Mouse (Mus musculus) hematopoietic stem cell, adult 5-6 weeks (primary cell): ENCODE data around the gene Ly6g6f. TPM values are rescaled to one million over a fixed set of nuclear protein-coding genes. Genes with fewer than 3 reads are reported as not detected.
"Not testable (repeated sequence)": the region's sequence is repeated elsewhere in the genome, so short reads cannot be mapped to it uniquely, and the experiment has no call there.

Experiments used
- ATAC-seq, 2 experiments: fragments of 125-278 bp in 1 of 2; replicated peaks in 1 of 2; 2 replicates each; pipeline ENCODE4 v1.8.0; 2016 to 2017; ENCODE audit warnings: inconsistent platforms in 2 of 2, mild to moderate bottlenecking in 2 of 2, moderate number of reproducible peaks in 2 of 2, low read depth in 1 of 2, moderate TSS enrichment in 1 of 2; ENCODE audit not compliant: low FRiP score in 2 of 2, poor library complexity in 2 of 2, severe bottlenecking in 2 of 2, insufficient read depth in 1 of 2, low TSS enrichment in 1 of 2
- total RNA-seq: library from RNA; stranded (forward); fragments of 172-1452, 232-1000 nt; gene quantifications from 2 replicates; pipeline ENCODE4 v1.2.3, GENCODE M21; 2017

Ly6g6f gene
- total RNA-seq, 1 experiment from 2014 or later, result not detected

DNA sequence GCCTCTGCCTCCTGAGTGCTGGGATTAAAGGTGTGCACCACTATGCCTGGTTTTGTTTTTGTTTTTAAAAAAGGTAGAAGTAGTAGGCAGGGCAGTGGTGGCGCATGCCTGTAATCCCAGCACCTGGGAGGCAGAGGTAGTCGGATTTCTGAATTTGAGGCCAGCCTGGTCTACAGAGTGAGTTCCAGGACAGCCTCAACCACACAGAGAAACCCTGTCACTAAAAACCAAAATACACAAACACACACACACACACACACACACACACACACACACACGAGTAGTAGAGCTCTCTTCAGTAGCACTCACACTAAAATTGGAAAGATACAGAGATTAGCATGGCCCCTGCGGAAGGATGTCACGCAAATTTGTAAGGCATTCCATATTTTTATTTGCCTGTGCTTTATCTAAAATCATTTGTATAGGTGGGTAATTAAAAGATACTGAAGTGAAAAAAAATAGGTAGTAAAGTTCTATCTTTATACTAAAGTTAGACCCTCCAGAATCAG lies 36.4 kb downstream of the Ly6g6f start:
- no peak for ATAC-seq

DNA sequence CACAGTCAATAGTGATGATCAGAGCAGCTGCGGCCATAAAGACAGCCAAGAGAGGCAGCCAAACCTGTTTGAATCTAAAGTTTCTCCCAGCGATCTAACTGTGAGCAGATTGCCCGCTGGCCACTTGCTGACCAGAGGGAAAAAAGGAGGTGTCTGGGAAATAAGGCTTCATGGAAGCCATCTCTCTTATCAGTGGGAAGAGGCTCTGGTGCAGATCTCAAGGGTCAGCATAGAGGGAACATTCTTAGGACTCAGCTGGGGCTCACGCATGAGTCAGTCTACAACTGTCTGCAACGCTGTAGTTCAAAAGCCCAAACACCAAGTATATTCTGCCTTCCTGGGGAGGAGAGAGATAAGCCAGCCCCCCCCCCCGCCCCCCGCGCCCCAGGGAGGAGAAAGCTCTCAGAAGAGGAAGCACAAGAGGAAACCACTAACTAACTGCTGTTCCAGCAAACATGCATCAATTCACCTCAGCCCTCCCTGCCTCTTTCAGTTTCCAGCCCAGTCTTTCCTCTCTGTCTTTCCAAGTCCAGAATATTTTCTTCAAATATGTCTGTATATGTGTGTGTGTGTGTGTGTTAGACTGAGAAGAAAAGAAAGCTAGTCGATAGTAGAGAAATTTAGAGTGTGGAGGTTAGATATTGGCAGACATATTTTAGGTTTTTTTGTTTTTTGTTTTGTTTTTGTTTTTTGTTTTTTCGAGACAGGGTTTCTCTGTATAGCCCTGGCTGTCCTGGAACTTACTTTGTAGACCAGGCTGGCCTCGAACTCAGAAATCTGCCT lies 37.1 kb downstream of the Ly6g6f start:
- 0 out of 4 replicates have a peak, but pooled peaks have one; percentile 6 to 24 for ATAC-seq

DNA sequence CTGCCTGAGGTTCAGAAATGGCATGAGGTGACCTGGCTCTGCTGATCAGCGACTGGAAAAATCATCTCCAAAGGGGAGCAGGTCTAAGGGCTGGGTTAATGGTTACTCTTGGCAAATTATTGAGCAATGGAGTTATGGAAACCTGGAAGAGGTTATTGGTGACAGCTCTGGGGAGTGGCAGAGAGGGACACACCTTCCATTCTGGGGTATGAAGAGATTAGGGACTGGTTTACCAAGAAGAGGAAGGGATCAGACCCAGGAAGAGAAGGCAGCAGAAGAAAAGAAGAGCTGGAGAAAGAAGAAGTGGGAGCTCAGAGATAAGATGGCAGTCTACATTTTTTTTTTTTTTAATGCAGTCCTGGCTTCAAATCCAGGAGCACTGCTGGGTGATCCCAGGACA lies 37.7 kb downstream of the Ly6g6f start:
- no peak for ATAC-seq

DNA sequence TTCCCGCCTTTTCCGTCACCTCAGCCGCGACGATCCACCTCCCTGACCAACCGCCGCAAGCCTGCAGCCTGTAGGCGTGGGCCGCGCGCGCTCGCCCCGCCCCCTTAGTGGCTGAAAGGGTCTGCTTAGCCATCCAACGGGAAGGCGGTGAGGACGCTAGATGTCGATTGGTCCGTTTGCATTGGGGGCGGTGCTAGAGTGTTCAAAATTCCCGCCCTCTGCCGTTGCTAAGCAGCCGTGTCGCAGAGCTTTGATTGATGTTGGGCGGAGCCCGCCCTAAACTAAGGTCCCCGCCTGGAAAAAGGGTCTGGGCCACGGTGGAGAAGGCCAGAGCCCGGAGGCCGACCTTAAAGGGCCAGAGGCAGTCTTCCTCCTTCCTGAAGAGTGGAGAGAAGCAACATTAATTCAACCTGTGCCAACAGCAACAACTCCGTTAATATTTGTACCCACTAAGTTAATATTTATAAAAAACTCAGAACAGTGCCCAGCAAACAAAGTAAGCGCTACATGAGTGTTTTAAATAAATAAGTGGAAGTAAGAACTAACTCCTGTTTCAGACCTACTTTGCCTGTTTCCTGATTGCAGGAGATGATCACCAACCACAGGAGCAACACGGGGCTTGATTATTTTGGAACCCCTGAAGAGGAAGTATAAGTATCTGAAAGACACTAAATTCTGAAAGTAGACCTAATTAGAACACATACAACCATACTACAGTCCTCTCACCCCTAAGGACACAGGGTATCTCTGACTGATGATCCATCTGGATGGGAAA lies 38.5 kb downstream of the Ly6g6f start, which contains the start of gene Msh5:
TSS of gene Msh5 (minus strand) at position 65 of the 775 bp plus-strand sequence.
- peak; percentile 80 to 81 for ATAC-seq

DNA sequence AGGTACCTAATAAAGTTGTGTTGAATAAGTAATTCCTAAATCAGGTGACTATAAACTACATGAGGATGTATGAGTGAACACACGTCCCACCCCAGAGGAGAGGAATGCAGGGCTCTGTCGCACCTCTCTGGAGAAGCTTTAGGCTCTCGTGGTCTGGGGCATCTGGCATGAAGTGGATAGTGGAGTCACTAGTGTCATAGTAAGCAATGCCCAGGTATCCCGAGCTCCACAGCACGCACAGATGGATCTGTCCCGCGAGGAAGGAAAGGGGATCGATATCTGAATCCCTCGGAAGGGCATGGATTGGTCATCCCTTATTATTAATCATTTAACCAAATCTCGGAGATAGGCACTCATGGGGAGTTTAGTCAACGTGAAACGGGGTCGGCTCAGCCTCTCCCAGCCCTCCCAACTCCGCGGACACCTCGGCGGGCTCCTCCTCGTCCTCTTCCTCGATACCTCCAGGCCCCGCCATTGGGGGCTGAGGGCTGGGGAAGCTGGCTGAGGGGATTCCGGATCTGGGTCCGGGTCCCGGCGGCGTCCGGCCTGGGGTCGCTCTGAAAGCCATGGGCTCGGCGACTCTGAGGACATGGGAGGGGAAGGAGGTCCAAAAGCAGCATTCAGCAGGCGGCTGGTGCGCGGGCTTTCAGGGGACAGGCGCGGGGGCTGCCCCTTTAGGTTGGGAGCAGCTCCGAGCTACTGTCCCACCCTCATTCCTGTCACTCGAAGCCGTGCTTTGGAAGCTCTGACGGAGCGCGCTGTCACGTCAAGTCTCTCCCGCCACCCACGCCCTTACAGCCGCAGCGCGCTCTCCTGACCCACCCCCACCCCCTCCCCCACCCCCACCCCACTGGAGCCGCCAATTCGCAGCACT lies 39.4 kb downstream of the Ly6g6f start:
- peak in 1 of 2 experiments; percentile 22; a peak in 3 of 4 replicates for ATAC-seq

DNA sequence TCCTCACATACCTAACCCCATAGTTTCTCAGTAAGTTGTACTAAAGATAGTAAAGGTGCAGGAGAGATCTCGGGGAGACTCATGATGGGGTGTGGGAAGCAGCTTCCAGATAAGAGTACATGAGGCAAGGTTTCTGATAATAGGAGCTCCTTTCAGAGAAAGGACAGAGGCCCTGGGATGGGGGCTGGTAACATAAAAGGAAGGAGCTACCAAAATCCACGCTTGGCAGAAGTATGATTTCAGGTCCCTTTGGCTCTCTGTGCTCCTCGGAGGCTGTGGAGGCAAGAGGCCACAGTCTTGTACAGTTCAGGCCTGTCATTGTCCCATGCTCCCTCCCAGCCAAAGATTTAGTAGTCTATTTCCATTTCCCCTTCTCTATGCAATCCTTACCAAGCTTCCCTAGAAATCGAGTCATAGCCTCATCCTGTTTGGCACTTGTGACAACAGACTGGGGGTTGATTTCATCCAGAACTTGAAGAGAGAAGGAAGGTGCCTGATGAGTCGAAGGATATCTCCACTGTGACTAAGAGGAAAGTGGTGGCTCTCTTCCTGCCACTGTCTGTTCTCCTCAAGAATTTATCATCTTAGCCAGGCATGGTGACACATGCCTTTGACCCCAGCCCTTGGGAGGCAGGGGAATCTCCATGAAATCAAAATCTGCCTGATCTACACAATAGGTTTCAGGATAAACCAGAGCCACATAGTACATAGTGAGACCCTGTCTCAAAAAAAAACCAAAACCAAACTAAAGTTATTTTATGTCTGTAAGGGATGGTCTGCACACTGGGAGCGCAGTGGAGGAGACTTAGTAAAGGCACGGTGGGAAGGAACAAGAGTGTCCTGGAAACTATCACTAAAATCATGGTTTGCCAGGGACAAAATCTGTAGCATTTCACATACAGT lies 40.3 kb downstream of the Ly6g6f start:
- ATAC-seq, result no peak

DNA sequence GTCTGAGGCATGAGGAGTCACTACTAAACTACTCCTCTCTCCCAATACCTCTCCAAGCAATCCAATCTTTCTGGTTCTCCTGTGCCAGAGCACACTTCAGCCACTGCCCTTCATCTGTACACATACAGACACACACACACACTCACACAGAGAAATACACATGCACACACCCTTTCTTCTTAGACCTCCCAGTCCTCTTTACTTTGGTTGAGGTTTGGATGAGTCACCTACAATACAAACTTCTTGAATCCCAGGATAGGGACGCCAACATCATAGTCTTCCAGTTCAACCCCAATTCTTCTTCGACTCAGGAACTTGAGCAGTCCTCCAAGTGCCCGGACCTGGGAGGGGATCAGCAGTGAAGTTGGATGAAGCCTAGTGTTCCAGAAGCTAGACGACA lies 41.6 kb downstream of the Ly6g6f start:
- ATAC-seq, result no peak

DNA sequence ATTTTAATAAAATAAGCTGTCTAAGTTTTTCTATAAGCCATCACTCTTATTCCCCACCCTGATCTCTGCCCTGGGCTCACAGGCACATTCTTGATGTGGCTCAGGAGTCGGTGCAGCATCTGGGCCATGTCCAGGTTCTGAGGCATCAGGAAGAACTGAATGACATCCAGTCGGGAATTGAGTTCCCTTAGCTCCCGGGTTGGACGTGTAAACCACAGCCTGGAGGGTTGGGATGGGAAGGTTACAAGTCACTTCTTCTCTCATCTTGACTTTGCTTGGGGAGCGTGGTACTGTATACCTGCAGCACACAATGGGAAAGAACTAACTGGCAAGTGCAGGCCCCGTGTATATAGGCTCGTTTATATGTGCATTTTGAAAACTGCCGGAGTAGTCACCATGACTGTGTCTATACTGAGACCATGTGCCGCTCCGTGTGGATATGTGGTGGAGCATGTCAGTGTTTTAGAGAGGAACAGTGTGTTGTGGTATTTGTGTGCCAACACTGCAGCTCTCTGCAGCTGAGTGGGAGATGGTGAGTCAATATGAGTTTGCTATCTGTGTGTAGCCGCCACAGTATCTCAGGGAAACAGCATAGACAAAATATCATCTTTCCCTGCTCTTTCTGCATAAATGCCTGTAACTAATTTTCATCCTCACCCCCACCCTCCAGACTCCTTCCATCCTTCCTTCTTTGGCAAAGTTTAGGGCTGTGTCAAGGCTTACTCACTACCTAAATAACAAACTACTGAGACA lies 46.1 kb downstream of the Ly6g6f start:
- no peak for ATAC-seq

DNA sequence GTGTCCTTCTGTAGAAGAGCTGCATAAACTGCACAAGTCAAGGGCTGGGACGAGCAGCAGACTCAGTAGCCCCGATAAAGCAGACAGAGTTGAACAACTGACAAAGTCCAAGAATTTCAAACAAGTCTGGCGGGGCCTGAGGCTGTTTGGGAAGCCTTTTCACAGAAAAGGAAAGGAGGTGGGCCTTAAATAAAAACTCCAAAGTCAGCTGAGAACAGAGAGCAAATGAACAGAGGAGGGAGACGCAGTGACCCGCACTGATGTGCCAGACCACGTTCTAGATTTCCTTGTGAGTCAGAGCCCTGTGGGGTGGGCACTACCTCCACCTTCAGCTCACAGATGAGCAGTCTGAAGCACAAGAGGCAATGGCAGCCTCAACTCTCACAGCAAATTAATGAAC lies 50.5 kb downstream of the Ly6g6f start:
- no peak for ATAC-seq

DNA sequence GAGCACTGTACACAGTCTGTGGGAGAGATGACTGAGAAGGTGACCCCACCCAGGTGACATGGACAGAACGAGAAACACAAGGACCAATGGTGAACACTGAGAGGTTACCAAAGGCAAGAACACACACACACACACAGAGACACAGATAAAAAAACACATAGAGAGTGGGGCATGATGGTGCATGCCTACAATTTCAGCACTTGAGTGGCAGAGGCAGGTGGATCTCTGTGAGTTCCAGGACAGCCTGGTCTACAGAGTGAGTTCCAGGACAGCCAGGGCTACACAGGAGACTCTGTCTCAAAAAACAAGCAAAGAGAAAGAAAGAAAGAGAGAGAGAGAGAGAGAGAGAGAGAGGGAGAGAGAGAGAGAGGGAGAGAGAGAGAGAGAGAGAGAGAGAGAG lies 51.7 kb downstream of the Ly6g6f start:
- ATAC-seq, result not testable (repeated sequence)

DNA sequence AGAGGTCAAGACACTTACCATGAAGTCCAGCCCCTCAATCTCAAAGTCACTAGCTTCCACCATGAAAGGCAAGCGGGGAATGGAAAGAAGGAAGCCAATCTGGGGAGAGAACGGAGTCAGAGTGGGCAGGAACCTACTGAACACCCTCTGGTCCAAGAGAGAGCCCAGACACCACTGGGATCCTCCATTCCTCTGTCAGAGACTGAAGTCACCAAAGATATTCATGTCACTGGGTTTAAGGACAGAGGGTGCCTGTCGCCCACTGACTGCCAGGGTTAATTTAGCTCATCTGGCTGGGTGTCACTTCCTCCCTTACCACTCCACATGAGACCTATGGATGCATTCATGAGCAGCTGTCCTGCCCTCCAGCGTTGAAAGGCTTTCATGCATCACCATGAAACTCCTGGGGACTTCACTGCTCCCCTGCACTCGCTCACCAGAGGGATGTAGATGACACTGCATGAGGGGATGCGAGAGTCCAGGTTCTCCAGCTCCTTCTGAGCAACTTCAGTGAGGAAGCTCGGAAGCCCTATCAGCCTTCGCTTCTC lies 53.0 kb downstream of the Ly6g6f start:
- ATAC-seq, result no peak

DNA sequence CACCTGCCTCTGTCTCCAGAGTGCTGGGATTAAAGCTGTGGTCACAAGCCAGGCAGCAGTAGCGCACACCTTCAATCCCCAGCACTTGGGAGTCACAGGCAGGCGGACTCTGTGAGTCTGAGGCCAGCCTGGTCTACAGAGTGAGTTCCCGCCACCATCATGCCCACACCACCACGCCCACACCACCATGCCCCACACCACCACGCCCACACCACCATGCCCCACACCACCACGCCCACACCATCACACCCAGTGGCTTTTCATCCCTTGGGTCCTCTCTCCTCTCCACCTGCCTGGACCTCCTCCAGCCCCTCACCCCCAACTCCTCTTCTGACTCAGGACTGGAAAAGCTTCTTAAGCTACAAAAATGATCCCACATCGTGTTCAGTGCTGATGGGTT lies 53.5 kb downstream of the Ly6g6f start:
- ATAC-seq, result no peak

DNA sequence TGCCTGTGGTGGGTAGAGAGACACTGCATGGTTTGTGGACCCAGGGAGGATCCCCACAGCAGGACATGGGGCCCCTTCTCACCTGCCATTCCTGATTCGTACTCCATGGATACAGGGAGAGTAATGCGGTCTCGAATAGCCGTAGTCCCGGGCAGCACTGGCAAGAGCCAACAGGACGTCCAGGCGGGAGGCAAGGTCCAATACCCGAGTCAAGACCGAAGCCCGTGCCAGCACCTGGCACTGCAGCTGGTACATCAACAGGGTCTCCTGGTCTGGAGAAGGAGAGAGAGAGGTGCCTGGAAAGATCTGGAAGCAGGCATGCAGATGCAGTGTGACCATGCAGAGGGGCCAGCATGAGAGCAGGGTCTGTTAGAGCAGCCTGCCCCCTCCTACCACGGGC lies 54.1 kb downstream of the Ly6g6f start:
- no peak for ATAC-seq
